Mouse (Mus musculus) liver, postnatal 0 days (tissue): ENCODE measurements around the gene Dnmt1. TPM values are rescaled to one million over a fixed set of nuclear protein-coding genes. Genes with fewer than 3 reads are reported as not detected.

Source experiments
- ATAC-seq: fragments of 200-750 bp; cut with Nextera tagmentation; 2 replicates; pipeline ENCODE4 v1.8.0; 2017; ENCODE audit warnings: mild to moderate bottlenecking, moderate library complexity
- DNase-seq: peaks from one replicate; pipeline ENCODE4 v3.0.0-alpha.2; 2016
- H3K27ac ChIP-seq: fragments of 300-500 bp; sonication (generic); 2 replicates; pipeline ENCODE4 v1.5.1; 2014; ENCODE audit warnings: antibody characterized with exemption, moderate library complexity, mild to moderate bottlenecking, low read depth
- H3K27me3 ChIP-seq: fragments of 300-500 bp; sonication (generic); 2 replicates; pipeline ENCODE4 v1.6.1; 2014; ENCODE audit warnings: low read length, control low read depth, mixed read lengths; ENCODE audit not compliant: insufficient read depth
- H3K36me3 ChIP-seq: fragments of 300-500 bp; sonication (generic); replicated peaks from 2 replicates; pipeline ENCODE4 v1.6.1; 2014; ENCODE audit warnings: mild to moderate bottlenecking, control low read depth, low read length, moderate library complexity, mixed read lengths; ENCODE audit not compliant: insufficient read depth
- H3K4me1 ChIP-seq: fragments of 300-500 bp; sonication (generic); 2 replicates; pipeline ENCODE4 v1.6.1; 2014; ENCODE audit warnings: antibody characterized with exemption, mild to moderate bottlenecking, control low read depth; ENCODE audit not compliant: insufficient read depth
- H3K4me2 ChIP-seq: fragments of 300-500 bp; sonication (generic); 2 replicates; pipeline ENCODE4 v1.6.1; 2014; ENCODE audit warnings: low read depth, mild to moderate bottlenecking, low read length, moderate library complexity, mixed read lengths
- H3K4me3 ChIP-seq: fragments of 300-500 bp; sonication (generic); 2 replicates; pipeline ENCODE4 v1.5.1; 2014; ENCODE audit warnings: low read depth, low read length
- H3K9ac ChIP-seq: fragments of 300-500 bp; sonication (generic); replicated peaks from 2 replicates; pipeline ENCODE4 v1.6.1; 2014; ENCODE audit warnings: mild to moderate bottlenecking, moderate library complexity
- H3K9me3 ChIP-seq: fragments of 300-500 bp; sonication (generic); 2 replicates; pipeline ENCODE4 v1.6.1; 2016; ENCODE audit warnings: mild to moderate bottlenecking, control low read depth, low read length, mixed read lengths
- CTCF ChIP-seq: sonication (generic); IDR thresholded peaks from 2 replicates; pipeline ENCODE4 v1.5.1; 2016; ENCODE audit warnings: antibody characterized with exemption, low read depth
- EP300 ChIP-seq: IDR thresholded peaks from 2 replicates; pipeline ENCODE4 v1.6.1; 2016; ENCODE audit warnings: antibody characterized with exemption, low read depth, mild to moderate bottlenecking
- WGBS: fragments of 180-500 bp; shearing (Covaris S2); extraction: QIAGEN DNeasy Blood & Tissue Kit; methylation state at CpG from one replicate; pipeline ENCODE4 v1.1.7; 2014; ENCODE audit not compliant: insufficient replicate concordance; 5-methylcytosine and 5-hydroxymethylcytosine counted together
- polyA plus RNA-seq: library from polyadenylated mRNA; unstranded; fragments of >200 nt; fragmentation: Nextera tagmentation; extraction: Ambion mirVana; gene quantifications from 2 replicates; pipeline ENCODE4 v1.2.1, GENCODE M21; 2015

Dnmt1 gene
- polyA plus RNA-seq, 1 experiment from 2014 or later = 24.5 TPM

- no peak for ATAC-seq
Measured at GRCm38 (mm10) chr9:20895382-20895781, 64.3 kb downstream of the Dnmt1 start.

GRCm38 (mm10) chr9:20894629-20895028 lies 65.1 kb downstream of the Dnmt1 start:
- H3K4me2 ChIP-seq = no peak overlapping the region
- DNase-seq = no peak
- H3K27me3 ChIP-seq = no peaks in the 10 kb centered on the region
- H3K36me3 ChIP-seq = peaks cover 65% of the 10 kb centered on the region
- ATAC-seq = no peak
- peaks cover 12% of the 10 kb centered on the region for H3K4me1 ChIP-seq
- no peak overlapping the region for H3K4me3 ChIP-seq
- no peak overlapping the region for H3K9ac ChIP-seq
- 87% methylated on average over 15 of the region's 15 CpGs for WGBS
- no peaks in the 10 kb centered on the region for H3K9me3 ChIP-seq
- H3K27ac ChIP-seq = no peak overlapping the region
- no peak for TF ChIP-seq EP300

More at GRCm38 (mm10) chr9:20895382-20895781, 64.3 kb downstream of the Dnmt1 start:
- Histone ChIP-seq H3K36me3 (peaks cover 57% of the 10 kb centered on the region), H3K4me1 (peaks cover 8% of the 10 kb centered on the region), H3K27me3 (no peaks in the 10 kb centered on the region), H3K4me3 (no peak overlapping the region), H3K27ac (no peak overlapping the region), H3K9me3 (no peaks in the 10 kb centered on the region), H3K9ac (no peak overlapping the region), H3K4me2 (no peak overlapping the region)
- 88% methylated on average over 9 of the region's 9 CpGs for WGBS
- DNase-seq = no peak
- TF ChIP-seq CTCF = no peak
- TF ChIP-seq EP300 = no peak

- ATAC-seq (no peak), DNase-seq (no peak)
- WGBS = 75% methylated on average over 13 of the region's 13 CpGs
- Histone ChIP-seq H3K36me3 (peaks cover 69% of the 10 kb centered on the region), H3K9me3 (no peaks in the 10 kb centered on the region), H3K27me3 (no peaks in the 10 kb centered on the region), H3K4me2 (no peak overlapping the region), H3K4me3 (no peak overlapping the region), H3K4me1 (peaks cover 16% of the 10 kb centered on the region), H3K27ac (no peak overlapping the region), H3K9ac (no peak overlapping the region)
- no peak for TF ChIP-seq CTCF
- TF ChIP-seq EP300 = no peak
Measured at GRCm38 (mm10) chr9:20893590-20894343, 65.9 kb downstream of the Dnmt1 start.

GRCm38 (mm10) chr9:20893069-20893468 lies 66.6 kb downstream of the Dnmt1 start:
- Histone ChIP-seq H3K36me3 (peaks cover 69% of the 10 kb centered on the region), H3K4me1 (peaks cover 16% of the 10 kb centered on the region), H3K4me2 (no peak overlapping the region), H3K9me3 (no peaks in the 10 kb centered on the region), H3K4me3 (no peak overlapping the region), H3K27me3 (no peaks in the 10 kb centered on the region), H3K27ac (no peak overlapping the region), H3K9ac (no peak overlapping the region)
- ATAC-seq = no peak
- WGBS = 65% methylated on average over 5 of the region's 5 CpGs
- DNase-seq = no peak
- no peak for TF ChIP-seq CTCF
- TF ChIP-seq EP300 = no peak

GRCm38 (mm10) chr9:20892104-20892653 lies 67.5 kb downstream of the Dnmt1 start:
- peaks cover 69% of the 10 kb centered on the region for H3K36me3 ChIP-seq
- H3K4me2 ChIP-seq = no peak overlapping the region
- peaks cover 10% of the 10 kb centered on the region for H3K4me1 ChIP-seq
- 64% methylated on average over 5 of the region's 5 CpGs for WGBS
- no peak for ATAC-seq
- DNase-seq = no peak
- H3K9me3 ChIP-seq = no peaks in the 10 kb centered on the region
- H3K27ac ChIP-seq = no peak overlapping the region
- TF ChIP-seq EP300 = no peak
- TF ChIP-seq CTCF = no peak
- no peak overlapping the region for H3K4me3 ChIP-seq
- no peak overlapping the region for H3K9ac ChIP-seq
- H3K27me3 ChIP-seq = no peaks in the 10 kb centered on the region

GRCm38 (mm10) chr9:20891339-20892103 lies 68.2 kb downstream of the Dnmt1 start:
- Histone ChIP-seq H3K4me2 (no peak overlapping the region), H3K4me1 (peaks cover 8% of the 10 kb centered on the region), H3K4me3 (no peak overlapping the region), H3K27ac (peak overlapping the region; percentile 52), H3K27me3 (no peaks in the 10 kb centered on the region), H3K36me3 (peaks cover 69% of the 10 kb centered on the region), H3K9me3 (no peaks in the 10 kb centered on the region), H3K9ac (no peak overlapping the region)
- TF ChIP-seq EP300 (no peak), CTCF (no peak)
- 77% methylated on average over 26 of the region's 26 CpGs for WGBS
- ATAC-seq = no peak
- DNase-seq = no peak
